Mouse (Mus musculus): ENCODE measurements at regions not wholly inside any gene's neighbourhood (a gene's known extent, or its start where the extent isn't known, plus 50 kb on each side); places are given as distances from the start of the nearest gene placed in this dataset.

DNA sequence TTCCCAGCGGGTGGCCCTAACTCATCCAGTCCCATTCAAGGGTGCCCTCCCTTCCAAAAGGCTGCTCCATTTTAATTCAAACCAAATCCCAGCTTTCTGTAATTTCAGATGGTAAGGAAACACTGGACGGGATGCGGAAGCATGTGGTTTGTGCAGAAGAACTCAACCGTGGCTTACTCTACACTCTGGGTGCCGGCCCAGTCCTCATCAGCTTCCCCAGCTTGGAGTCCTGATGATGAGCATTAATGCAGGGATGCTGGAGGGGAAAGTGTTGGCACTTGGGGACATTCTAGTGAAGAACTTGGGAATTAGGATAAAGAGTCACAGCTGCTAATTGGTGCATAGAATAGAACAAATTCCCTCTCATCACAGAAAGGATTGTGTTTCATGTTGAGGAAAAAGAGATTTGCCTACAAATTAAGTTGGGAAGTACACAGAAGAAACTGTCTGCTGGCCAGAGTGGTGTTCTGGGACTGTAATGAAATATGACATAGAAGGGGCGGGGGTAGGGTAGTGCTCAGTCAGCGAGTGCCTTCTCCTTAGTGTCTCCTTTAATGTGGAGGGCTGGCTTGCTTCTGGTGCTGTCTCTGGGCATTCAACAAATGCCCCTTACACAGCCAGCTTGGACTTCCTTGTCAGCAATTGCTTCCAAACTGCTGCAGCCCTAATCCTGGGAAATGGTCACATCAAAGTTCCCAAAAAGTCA, 285.0 kb upstream of the Bmper start:
- H3K4me1 ChIP-seq (ENCODE audit: control insufficient read depth, insufficient read depth, low read depth, low read length): no peaks in the 10 kb centered on the region
- H3K4me2 ChIP-seq (ENCODE audit: low read length): no peak overlapping the region
- H3K9ac ChIP-seq (ENCODE audit: low read depth, low read length): no peak overlapping the region
- H3K9me3 ChIP-seq (ENCODE audit: control insufficient read depth, low read length): no peaks in the 10 kb centered on the region
- H3K27me3 ChIP-seq (replicated peaks; ENCODE audit: control insufficient read depth, insufficient read depth, low read length): no peaks in the 10 kb centered on the region
- H3K4me3 ChIP-seq (ENCODE audit: low read length): no peak overlapping the region
- H3K27ac ChIP-seq (ENCODE audit: low read depth, low read length): no peak overlapping the region
- ATAC-seq: no peak
- no peaks in the 10 kb centered on the region for H3K36me3 ChIP-seq (ENCODE audit: control insufficient read depth, insufficient read depth, low read length)
- 79% methylated on average over 7 of the region's 7 CpGs for WGBS

DNA sequence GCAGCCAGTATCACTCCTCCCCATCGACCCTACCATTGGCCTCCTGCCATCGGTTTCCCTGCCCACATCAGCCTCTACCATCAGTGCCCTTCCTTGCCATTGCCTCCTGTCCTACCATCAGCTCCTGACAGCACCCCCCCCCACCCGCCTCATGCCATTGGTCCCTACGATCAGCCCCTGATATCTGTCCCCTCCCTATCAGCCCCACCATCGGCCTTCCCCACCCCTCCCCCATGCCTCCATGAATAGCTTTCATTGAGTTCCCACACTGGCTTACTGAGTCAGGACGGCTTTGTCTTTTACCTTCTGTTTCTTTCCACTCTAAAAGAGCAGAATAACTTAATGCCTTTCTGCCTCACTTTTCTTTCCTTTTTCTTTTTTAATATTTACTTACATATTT, 277.9 kb upstream of the Bmper start:
- Histone ChIP-seq H3K4me1 (ENCODE audit: control insufficient read depth, insufficient read depth, low read depth, low read length) (no peaks in the 10 kb centered on the region), H3K9me3 (ENCODE audit: control insufficient read depth, low read length) (no peaks in the 10 kb centered on the region), H3K27ac (ENCODE audit: low read depth, low read length) (no peak overlapping the region), H3K9ac (ENCODE audit: low read depth, low read length) (no peak overlapping the region), H3K4me3 (ENCODE audit: low read length) (no peak overlapping the region), H3K36me3 (ENCODE audit: control insufficient read depth, insufficient read depth, low read length) (no peaks in the 10 kb centered on the region), H3K27me3 (replicated peaks; ENCODE audit: control insufficient read depth, insufficient read depth, low read length) (no peaks in the 10 kb centered on the region), H3K4me2 (ENCODE audit: low read length) (no peak overlapping the region)
- 61% methylated on average over 6 of the region's 6 CpGs for WGBS
- ATAC-seq: no peak

DNA sequence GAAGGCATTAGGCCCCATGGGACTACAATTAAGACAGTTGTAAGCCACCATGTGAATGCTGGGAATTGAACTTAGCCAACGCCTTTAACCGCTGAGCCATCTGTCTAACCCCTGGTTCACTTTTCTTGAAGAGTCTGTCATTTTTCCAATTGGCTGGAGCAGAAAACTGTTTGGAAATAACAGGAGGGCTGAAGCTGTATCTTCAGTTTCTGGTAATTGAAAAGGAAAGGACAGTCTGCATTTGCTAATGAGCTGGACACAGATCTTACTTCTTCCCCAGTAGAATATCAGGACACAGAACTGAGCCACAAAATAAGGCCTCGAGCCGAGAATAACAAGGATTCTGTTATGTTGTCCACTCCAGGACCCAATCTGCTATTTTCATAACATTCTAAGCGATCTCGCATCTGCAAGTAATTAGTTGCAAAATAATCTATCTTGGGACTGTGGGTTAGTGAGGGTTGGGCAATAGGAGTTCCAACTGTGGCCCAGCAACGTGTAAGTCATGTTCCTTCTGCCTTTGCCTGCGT, 277.4 kb upstream of the Bmper start:
- H3K36me3 ChIP-seq (ENCODE audit: control insufficient read depth, insufficient read depth, low read length): no peaks in the 10 kb centered on the region
- H3K27ac ChIP-seq (ENCODE audit: low read depth, low read length): no peak overlapping the region
- H3K9me3 ChIP-seq (ENCODE audit: control insufficient read depth, low read length): no peaks in the 10 kb centered on the region
- H3K4me3 ChIP-seq (ENCODE audit: low read length): no peak overlapping the region
- H3K9ac ChIP-seq (ENCODE audit: low read depth, low read length): no peak overlapping the region
- no peak for ATAC-seq
- H3K27me3 ChIP-seq (replicated peaks; ENCODE audit: control insufficient read depth, insufficient read depth, low read length): no peaks in the 10 kb centered on the region
- no peaks in the 10 kb centered on the region for H3K4me1 ChIP-seq (ENCODE audit: control insufficient read depth, insufficient read depth, low read depth, low read length)
- H3K4me2 ChIP-seq (ENCODE audit: low read length): no peak overlapping the region
- WGBS: 69% methylated on average over 8 of the region's 8 CpGs

DNA sequence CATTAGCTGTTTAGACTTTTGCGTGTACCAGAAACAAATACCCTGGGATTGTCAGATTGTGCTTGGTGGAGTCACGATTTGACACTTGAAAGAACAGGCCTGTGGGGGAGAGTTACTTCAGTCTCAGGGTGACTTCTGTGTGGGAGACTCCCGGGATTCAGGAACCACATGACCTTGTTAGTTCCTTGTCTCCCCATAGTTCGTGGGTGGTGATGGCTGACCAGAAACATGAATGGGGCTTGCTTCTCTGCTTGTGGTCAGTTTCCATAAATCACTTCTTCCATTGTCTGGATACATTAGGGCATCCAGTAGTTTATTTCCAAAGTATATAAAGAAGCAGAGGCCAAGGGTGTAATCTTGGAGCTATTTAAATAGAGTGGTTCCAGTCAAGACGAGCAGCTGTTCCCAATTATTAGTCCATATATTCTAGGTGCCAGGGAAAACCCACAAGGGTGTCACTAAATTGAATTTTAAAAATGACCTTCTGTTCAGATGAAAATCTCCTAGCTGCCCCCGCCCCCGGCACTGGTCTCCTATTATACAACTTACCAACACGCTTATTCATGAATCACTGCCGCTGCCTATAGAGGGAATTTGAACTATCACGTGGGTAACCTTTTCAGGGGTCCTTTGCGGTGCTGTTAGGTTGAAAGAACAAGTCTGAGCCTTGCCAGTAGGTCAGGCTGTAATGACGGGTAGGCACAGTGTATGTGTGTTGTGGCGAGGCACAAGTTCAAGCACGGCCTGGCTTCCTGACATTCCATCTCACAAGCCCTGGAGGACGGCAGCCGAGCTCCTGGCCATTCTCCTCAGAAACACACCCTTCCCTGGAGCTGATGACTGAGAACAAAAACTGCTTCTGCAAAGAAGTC, 270.1 kb upstream of the Bmper start:
- Histone ChIP-seq H3K4me3 (ENCODE audit: low read length) (no peak overlapping the region), H3K4me2 (ENCODE audit: low read length) (no peak overlapping the region), H3K36me3 (ENCODE audit: control insufficient read depth, insufficient read depth, low read length) (no peaks in the 10 kb centered on the region), H3K27ac (ENCODE audit: low read depth, low read length) (no peak overlapping the region), H3K4me1 (ENCODE audit: control insufficient read depth, insufficient read depth, low read depth, low read length) (no peaks in the 10 kb centered on the region), H3K9ac (ENCODE audit: low read depth, low read length) (no peak overlapping the region), H3K9me3 (ENCODE audit: control insufficient read depth, low read length) (0 out of 2 replicates have a peak, but pooled peaks cover 3% of the 10 kb centered on the region), H3K27me3 (replicated peaks; ENCODE audit: control insufficient read depth, insufficient read depth, low read length) (no peaks in the 10 kb centered on the region)
- WGBS: 60% methylated on average over 16 of the region's 16 CpGs
- ATAC-seq: no peak

DNA sequence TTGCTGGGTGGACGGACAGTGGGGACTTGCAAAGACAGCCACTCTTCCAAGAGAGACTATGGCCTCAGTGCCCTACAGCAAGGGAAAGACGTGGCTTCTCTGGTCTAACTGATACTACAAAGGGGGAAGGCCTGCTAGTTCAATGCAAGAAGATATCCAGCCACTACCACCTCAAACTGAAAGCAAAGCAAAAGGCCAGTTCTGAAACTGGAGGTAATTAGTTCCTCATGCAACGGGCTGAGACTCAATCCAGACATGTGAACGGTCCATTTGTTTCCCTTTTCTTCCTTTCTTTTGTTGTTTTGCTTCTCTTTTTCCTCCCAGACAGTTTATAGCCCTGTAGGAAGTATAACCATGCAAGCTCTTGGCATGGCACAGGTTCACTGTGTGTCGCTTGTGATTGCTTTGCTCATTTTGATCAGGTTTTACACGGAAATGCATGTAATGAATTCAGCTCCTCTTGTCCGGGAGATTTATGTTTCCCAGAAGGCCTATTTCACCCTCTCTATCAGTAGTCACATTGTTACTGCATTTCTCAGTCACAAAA, 260.5 kb upstream of the Bmper start:
- no peak for ATAC-seq
- Histone ChIP-seq H3K4me3 (ENCODE audit: low read length) (no peak overlapping the region), H3K4me2 (ENCODE audit: low read length) (no peak overlapping the region), H3K27me3 (replicated peaks; ENCODE audit: control insufficient read depth, insufficient read depth, low read length) (no peaks in the 10 kb centered on the region), H3K36me3 (ENCODE audit: control insufficient read depth, insufficient read depth, low read length) (no peaks in the 10 kb centered on the region), H3K4me1 (ENCODE audit: control insufficient read depth, insufficient read depth, low read depth, low read length) (no peaks in the 10 kb centered on the region), H3K9me3 (ENCODE audit: control insufficient read depth, low read length) (no peaks in the 10 kb centered on the region), H3K27ac (ENCODE audit: low read depth, low read length) (no peak overlapping the region), H3K9ac (ENCODE audit: low read depth, low read length) (no peak overlapping the region)
- WGBS: 52% methylated on average over 7 of the region's 7 CpGs

DNA sequence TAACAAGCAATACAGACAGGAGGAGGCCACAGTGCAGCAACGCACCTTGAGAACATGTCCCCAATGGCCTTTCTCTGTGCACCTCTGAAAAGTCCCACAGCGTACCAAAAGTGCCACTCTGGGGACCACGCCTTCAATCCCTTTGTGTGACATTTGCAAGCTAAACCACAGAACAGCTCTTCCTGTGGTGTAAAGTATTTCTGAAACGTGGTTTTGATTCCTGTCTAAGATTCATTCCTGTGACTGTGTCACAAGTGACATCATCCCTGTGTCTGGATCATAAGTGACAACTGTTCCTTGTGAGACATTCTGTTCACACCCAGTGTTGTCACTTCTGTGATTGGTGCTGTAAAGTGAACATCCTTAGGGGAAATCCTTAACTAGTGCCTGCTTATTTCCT, 251.6 kb upstream of the Bmper start:
- Histone ChIP-seq H3K4me3 (ENCODE audit: low read length) (no peak overlapping the region), H3K36me3 (ENCODE audit: control insufficient read depth, insufficient read depth, low read length) (no peaks in the 10 kb centered on the region), H3K9me3 (ENCODE audit: control insufficient read depth, low read length) (no peaks in the 10 kb centered on the region), H3K4me2 (ENCODE audit: low read length) (no peak overlapping the region), H3K27ac (ENCODE audit: low read depth, low read length) (no peak overlapping the region), H3K9ac (ENCODE audit: low read depth, low read length) (no peak overlapping the region), H3K27me3 (replicated peaks; ENCODE audit: control insufficient read depth, insufficient read depth, low read length) (no peaks in the 10 kb centered on the region), H3K4me1 (ENCODE audit: control insufficient read depth, insufficient read depth, low read depth, low read length) (no peaks in the 10 kb centered on the region)
- ATAC-seq: no peak
- 84% methylated on average over 4 of the region's 4 CpGs for WGBS

DNA sequence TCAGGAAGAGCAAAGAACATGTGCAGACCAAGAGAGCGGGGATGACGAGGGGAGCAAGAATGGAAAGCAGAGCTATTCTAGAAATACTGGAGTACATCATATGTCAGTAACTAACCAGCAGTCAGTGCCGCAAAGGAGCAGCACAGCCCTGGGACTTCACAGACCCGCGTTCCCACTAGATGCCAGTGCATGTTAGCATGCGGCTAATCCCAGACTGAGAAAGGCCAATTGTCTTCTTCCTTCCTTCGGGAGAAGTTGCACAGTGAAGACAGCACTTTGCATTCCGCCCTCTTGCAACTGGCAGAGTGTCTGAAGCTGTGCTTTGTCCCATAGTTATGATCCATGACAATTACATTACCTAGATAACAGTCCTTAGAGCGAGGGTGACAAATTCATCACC, 246.1 kb upstream of the Bmper start:
- 60% methylated on average over 9 of the region's 9 CpGs for WGBS
- Histone ChIP-seq H3K4me1 (ENCODE audit: control insufficient read depth, insufficient read depth, low read depth, low read length) (no peaks in the 10 kb centered on the region), H3K27me3 (replicated peaks; ENCODE audit: control insufficient read depth, insufficient read depth, low read length) (no peaks in the 10 kb centered on the region), H3K9me3 (ENCODE audit: control insufficient read depth, low read length) (no peaks in the 10 kb centered on the region), H3K4me2 (ENCODE audit: low read length) (no peak overlapping the region), H3K27ac (ENCODE audit: low read depth, low read length) (no peak overlapping the region), H3K9ac (ENCODE audit: low read depth, low read length) (no peak overlapping the region), H3K4me3 (ENCODE audit: low read length) (no peak overlapping the region), H3K36me3 (ENCODE audit: control insufficient read depth, insufficient read depth, low read length) (no peaks in the 10 kb centered on the region)
- no peak for ATAC-seq

DNA sequence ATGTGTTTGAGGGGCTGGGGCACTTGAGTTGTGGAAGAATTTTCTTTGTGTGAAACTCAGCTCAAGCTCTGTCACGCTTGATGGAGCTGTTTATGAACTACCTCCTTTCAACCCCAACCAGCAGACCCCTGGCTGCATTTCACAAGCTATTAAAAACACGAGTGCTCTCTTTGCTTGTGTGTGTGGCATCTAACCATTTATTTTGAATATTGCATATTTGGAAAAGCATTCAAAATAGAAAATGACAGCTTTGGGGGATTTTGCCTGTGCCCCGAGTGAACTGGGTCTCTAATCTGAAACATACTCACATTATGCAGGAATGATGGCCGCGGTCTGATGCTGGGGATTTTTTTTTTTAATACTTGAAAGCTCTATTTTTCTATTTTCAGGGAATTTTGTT, 243.2 kb upstream of the Bmper start:
- no peaks in the 10 kb centered on the region for H3K36me3 ChIP-seq (ENCODE audit: control insufficient read depth, insufficient read depth, low read length)
- H3K9ac ChIP-seq (ENCODE audit: low read depth, low read length): no peak overlapping the region
- WGBS: 68% methylated on average over 5 of the region's 5 CpGs
- no peaks in the 10 kb centered on the region for H3K27me3 ChIP-seq (replicated peaks; ENCODE audit: control insufficient read depth, insufficient read depth, low read length)
- ATAC-seq: no peak
- H3K9me3 ChIP-seq (ENCODE audit: control insufficient read depth, low read length): no peaks in the 10 kb centered on the region
- no peaks in the 10 kb centered on the region for H3K4me1 ChIP-seq (ENCODE audit: control insufficient read depth, insufficient read depth, low read depth, low read length)
- no peak overlapping the region for H3K4me2 ChIP-seq (ENCODE audit: low read length)
- no peak overlapping the region for H3K4me3 ChIP-seq (ENCODE audit: low read length)
- no peak overlapping the region for H3K27ac ChIP-seq (ENCODE audit: low read depth, low read length)

DNA sequence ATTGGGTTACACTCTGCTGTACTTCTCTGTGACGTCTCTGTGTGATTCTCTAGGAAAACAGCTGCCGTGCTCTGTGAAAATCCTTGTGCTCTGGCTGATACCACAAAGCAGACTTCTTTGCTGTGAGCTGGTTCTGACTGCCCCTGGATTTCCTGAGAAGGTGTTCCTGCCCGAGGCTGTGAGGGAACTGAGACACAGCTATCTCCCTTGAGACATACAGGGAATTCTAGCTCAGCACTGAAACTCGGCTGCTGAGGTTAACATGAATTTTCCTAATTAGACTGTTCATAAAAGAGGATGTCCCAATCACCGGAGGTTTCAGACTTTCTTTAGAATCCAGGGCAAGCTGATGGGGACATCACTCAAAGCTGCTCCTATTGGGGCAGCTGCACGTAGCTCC, 233.4 kb upstream of the Bmper start:
- Histone ChIP-seq H3K4me2 (ENCODE audit: low read length) (no peak overlapping the region), H3K4me3 (ENCODE audit: low read length) (no peak overlapping the region)
- 64% methylated on average over 6 of the region's 6 CpGs for WGBS

More for the DNA sequence above, 233.4 kb upstream of the Bmper start:
- no peak overlapping the region for H3K27ac ChIP-seq (ENCODE audit: low read depth, low read length)
- H3K4me1 ChIP-seq (ENCODE audit: control insufficient read depth, insufficient read depth, low read depth, low read length): no peaks in the 10 kb centered on the region
- no peaks in the 10 kb centered on the region for H3K9me3 ChIP-seq (ENCODE audit: control insufficient read depth, low read length)
- H3K36me3 ChIP-seq (ENCODE audit: control insufficient read depth, insufficient read depth, low read length): no peaks in the 10 kb centered on the region
- H3K9ac ChIP-seq (ENCODE audit: low read depth, low read length): no peak overlapping the region
- ATAC-seq: no peak
- no peaks in the 10 kb centered on the region for H3K27me3 ChIP-seq (replicated peaks; ENCODE audit: control insufficient read depth, insufficient read depth, low read length)

Measured in hindbrain, embryonic 16.5 days (tissue).